Mouse (Mus musculus): ENCODE data around the gene Serpina10. TPM values are rescaled to one million over a fixed set of nuclear protein-coding genes. Genes with fewer than 3 reads are reported as not detected.

The Serpina10 gene
- not detected for polyA plus RNA-seq (2017; shearing (Covaris generic))

GRCm38 (mm10) chr12:103631203-103631612 lies at the start of gene Serpina10:
Gene Serpina10, minus strand, starts transcription at chr12:103631444.

GRCm38 (mm10) chr12:103676039-103676438 lies 44.8 kb upstream of the Serpina10 start, which contains the start of gene Serpina16:
Gene Serpina16, minus strand, starts transcription at chr12:103676139.

GRCm38 (mm10) chr12:103656848-103657626 lies 25.8 kb upstream of the Serpina10 start, which contains the start of gene Serpina6:
Gene Serpina6, minus strand, starts transcription at chr12:103657212.

Other genes starting within 250 kb of the Serpina10 start
- gene Otub2, start 242.8 kb downstream of the Serpina10 start, polyA plus RNA-seq (2017; shearing (Covaris generic)): 2.2 TPM
- gene 9330161L09Rik, start 223.6 kb downstream of the Serpina10 start, polyA plus RNA-seq (2017; shearing (Covaris generic)): 1.4 TPM
- 242 TPM for gene Ddx24, start 205.6 kb downstream of the Serpina10 start, polyA plus RNA-seq (2017; shearing (Covaris generic))
- gene Ifi27, start 197.2 kb downstream of the Serpina10 start, polyA plus RNA-seq (2017; shearing (Covaris generic)): 407 TPM
- 1,924 TPM for gene Ifi27l2a, start 187.8 kb downstream of the Serpina10 start, polyA plus RNA-seq (2017; shearing (Covaris generic))
- not detected for gene Ifi27l2b, start 174.2 kb downstream of the Serpina10 start, polyA plus RNA-seq (2017; shearing (Covaris generic))
- not detected for gene Ppp4r4, start 99.2 kb downstream of the Serpina10 start, polyA plus RNA-seq (2017; shearing (Covaris generic))
- not detected for gene Serpina6, start 25.8 kb upstream of the Serpina10 start, polyA plus RNA-seq (2017; shearing (Covaris generic))
- gene Serpina16, start 44.7 kb upstream of the Serpina10 start, polyA plus RNA-seq (2017; shearing (Covaris generic)): not detected
- not detected for gene Serpina1f, start 64.1 kb upstream of the Serpina10 start, polyA plus RNA-seq (2017; shearing (Covaris generic))
- gene Serpina1d, start 142.1 kb upstream of the Serpina10 start, polyA plus RNA-seq (2017; shearing (Covaris generic)): not detected
- gene Serpina1b, start 198.9 kb upstream of the Serpina10 start, polyA plus RNA-seq (2017; shearing (Covaris generic)): not detected
- not detected for gene Serpina1a, start 232.1 kb upstream of the Serpina10 start, polyA plus RNA-seq (2017; shearing (Covaris generic))